Mouse (Mus musculus) mesoderm, embryonic 11.5 days (tissue): Measurements from ENCODE around the gene Krt19.
A peak's percentile ranks its signal among the peaks of the same experiment; 100 is the strongest.

ENCODE experiments used
- DNase-seq: peaks from one replicate; pipeline ENCODE4 v3.0.0-alpha.2; 2012; ENCODE audit warnings: low read depth, low spot score

The Krt19 gene

DNA sequence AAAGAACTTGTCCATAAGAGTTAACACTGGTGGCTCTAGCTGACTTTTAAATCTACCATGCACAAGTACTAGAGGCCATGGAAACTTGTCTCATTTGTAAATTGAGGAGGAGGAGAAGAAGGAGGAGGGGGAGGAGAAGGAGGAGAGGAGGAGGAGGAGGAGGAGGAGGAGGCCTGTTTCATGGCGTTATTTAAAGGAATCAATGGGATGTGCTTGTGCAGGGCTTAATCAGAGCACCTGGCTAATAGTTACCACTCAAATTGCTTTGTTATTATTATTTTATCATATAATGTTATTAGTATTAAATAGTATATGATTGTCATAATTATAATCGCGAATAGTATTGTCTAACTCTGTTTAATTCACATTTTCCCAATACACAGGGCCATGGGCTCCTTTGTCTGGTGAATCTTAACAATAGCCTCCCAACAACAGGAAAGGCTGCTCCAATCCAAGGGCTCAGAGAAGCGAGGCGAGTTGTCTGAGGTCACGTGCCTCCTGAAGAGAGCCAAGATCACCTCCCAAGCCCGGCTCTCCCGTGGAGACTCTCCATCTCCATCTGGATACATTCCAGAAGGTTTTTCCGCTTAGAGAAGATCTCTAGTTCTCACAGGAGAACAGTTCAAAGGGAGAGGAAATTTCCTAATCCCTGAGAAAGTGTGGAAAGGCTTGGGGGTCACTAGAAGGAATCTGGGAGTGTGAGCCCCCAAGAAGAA lies at the start of gene Krt19:
Krt19 (minus strand) TSS at position 51 of the 716 bp plus-strand sequence.
- no peak for DNase-seq

- DNase-seq, result peak; percentile 21
These were observed 44.5 kb upstream of the Krt19 start, which contains the start of gene Krt9 for GRCm38 (mm10) chr11:100192992-100193391. Gene Krt9, minus strand, starts transcription at chr11:100193246.

GRCm38 (mm10) chr11:100191820-100192219 lies 43.4 kb upstream of the Krt19 start:
- no peak for DNase-seq

- no peak for DNase-seq
These were observed 38.3 kb upstream of the Krt19 start for GRCm38 (mm10) chr11:100186736-100187135.

DNA sequence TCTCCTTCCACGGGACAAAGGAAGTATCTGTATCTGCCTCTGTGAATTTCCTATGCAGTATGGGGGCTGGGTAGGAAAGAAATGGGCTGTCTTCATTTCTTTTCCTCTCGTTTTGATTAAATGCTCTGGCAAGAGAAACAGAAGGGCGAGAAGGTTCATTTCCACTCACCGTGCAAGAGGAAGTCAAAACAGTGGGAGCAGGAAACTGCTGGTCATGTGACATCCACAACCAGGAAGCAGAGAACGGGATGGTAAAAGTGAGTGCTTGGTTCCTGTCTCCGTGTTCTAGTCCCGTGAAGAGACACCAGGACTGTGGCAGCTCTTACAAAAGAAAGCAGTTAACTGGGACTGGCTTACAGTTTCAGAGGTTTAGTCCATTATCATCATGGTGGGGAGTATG lies 33.3 kb upstream of the Krt19 start:
- DNase-seq, result no peak

DNA sequence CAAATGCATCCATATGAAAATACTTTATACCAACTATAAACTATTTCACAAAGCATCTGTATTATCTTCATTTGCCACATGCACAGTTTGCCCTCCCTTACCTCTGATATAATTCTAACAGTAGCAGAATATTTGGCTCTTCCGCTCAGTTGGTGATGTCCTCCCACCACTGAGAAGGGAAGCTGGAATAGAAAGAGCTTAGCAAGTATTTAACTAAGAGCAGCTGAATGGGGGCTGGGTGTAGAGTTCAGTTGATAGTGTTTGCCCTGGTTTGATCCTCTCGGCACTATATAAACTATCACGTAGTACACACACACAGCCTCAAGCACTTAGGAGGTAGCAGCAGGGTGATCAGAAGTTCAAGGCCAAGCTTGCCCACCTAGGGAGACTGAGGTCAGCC lies 30.8 kb upstream of the Krt19 start:
- no peak for DNase-seq

- no peak for DNase-seq
These were observed 29.8 kb upstream of the Krt19 start for GRCm38 (mm10) chr11:100178307-100178706.

GRCm38 (mm10) chr11:100176791-100177190 lies 28.3 kb upstream of the Krt19 start:
- no peak for DNase-seq

- DNase-seq, result peak; percentile 86
These were observed 20.6 kb upstream of the Krt19 start for GRCm38 (mm10) chr11:100168765-100169762.

DNA sequence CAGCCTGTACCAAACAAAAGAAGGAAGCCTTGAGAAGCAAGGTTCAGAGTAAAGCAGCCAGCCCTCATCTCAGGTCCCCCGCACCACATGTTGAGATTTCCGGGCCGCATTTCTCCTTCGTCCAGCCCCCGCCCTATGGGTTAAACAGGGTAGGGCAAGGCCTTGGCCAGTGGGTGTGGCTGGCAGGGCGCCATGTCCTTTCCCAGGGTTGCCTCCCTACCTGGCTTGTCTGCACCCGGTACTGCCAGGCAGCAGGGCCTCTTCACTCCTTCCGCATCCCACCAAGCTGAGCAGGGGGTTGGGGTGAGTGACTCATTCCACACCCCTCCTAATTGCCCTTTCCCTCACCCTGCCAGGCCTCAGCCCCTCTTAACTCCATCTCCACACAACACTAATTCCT lies 19.6 kb upstream of the Krt19 start:
- no peak for DNase-seq

GRCm38 (mm10) chr11:100164392-100164791 lies 15.9 kb upstream of the Krt19 start:
- DNase-seq, result no peak

DNA sequence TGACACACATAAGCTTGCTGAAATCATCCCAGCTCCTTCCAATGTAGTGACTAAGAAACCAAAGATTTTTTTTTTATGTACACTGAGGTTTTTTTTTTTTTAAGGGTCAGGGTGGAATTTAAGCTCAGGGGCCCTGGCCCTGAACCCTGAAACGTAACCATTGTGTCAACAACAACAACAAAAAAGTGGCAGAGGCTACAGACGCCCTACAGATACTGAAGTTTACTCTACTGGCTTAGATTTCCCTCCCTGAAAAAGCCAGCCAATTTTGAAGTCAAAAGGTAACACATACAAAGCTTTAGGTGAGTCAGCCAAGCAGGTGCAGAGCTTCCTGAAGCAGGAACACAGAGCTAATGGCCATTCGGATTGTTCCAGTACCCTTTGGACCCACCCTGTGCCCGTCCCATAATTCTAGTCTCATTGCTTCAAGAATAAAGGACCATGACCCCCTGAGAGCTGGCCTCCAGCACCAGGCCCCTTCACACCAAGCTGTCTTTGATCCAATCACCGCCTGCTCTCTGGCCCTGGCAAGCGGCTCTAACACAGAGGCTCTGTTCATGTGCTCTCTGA lies 9.5 kb upstream of the Krt19 start:
- DNase-seq, result no peak

DNA sequence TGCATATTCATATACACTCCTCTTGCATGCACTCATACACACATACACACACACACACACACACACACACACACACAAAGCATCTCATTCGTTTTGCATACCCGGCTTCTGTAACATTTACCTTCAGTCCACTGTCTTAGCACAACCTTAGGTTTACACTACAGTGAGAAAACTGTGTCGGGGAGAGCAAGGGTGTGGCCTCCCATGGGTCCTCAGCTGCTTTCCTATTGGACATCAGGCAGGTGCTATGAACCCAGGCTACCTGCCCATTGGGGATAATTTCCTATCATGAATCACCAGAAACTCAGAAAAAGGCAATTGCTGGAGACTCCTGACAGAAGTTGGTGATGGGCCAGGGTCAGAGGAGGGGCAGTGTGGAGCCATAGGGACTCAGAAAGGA lies 8.9 kb upstream of the Krt19 start:
- no peak for DNase-seq

DNA sequence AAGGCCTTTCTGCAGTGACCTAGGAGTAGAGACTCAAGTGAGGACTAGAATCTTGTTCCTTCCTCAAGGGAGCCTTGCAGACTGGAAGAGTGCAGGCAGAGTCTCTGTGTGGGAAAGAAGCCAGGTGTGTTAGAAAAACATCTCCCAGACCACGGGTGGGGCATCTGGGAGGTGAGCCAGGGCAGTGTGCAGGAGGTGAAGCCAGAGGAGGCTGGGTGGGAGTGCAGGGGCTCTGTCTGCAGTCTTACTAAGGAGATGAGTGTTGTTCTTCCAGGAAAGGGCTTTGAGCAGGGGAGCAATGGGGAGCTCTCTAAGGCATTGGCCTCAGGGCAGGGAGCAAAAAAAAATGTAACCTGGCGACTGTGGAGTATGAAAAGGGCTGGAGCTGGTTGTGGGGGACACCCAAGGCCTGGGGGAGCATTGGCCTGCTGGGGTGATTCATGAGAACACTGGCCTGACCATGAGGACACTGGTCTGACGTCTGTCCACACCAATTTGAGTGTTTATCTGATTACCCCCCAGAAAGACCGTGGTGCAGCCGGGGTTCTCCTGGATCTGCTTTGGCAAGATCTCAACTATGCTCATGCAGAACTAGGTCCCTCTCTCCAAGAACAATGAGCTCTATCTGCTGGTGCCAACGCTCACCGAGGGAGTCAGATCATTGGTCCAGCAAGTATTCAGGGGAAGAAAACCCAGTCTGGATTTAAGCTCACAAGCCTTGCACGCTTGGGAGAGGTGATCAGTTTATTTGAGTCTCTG lies 7.2 kb upstream of the Krt19 start:
- no peak for DNase-seq

GRCm38 (mm10) chr11:100147566-100148353 lies 705 bp downstream of the Krt19 start:
- peak; percentile 23 for DNase-seq

DNA sequence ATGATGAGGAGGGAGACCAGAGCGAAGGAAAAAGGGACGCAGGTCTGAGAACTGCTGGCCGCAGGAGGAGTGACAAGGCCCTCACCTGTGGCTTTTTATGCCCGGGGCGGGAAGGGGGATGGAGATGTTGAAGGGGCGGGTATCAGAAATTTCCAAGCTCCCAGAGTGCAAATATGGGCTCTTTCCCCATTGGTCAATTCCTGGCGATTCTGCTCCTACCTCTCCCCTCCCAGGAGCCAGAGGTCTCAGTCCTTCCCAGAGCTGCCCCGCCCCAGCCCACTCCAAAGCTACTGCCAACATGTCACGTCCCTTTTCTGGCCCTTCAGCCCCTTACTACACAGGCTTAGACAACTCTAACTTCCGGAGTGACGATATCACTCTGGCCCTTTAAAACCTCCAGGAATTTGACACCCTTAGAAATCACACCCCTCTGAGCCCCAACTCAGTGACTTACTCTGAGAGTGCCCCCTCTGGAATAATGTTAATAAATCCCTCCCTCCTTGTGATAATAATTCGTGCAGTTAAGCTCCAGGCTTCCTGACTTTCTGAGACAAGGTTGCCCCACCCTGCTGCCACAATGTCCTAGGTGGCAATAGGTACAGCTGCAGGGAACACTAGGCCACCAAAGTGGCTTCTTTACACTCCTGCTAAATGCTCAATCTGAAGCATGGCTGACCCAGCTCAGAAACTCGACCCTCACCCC lies 2.5 kb downstream of the Krt19 start:
- DNase-seq, result peak; percentile 31

DNA sequence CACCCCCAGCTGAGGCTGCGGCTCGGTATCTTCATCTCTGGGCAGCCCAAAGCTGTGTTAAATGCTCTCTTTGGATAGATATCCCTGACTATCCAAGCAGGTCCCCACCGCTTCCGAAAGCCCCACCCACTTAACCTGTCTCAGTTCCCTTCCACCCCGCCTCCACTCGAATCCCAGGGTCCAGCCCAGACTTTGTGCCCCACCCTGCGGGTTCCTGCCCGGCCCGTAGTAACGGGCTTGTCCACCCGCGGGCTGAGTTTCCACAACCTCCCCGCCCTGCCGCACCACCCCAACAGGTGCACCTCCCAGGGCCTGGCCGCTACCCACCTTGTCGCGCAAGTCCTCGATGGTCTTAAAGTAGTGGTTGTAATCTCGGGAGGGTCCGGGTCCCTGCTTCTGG lies 3.4 kb downstream of the Krt19 start:
- DNase-seq, result no peak

DNA sequence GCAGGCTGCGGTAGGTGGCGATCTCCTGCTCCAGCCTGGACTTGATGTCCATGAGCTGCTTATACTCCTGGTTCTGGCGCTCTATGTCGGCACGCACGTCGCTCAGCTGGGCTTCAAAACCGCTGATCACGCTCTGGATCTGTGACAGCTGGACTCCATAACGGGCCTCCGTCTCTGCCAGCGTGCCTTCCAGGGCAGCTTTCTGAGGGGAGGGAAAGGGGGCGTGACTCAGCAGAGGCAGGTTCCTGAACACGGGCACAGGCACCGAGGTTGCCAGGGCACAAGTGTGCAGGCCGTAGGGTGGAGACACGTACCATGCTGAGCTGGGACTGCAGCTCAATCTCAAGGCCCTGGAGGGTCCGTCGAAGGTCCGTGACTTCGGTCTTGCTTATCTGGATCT lies 7.5 kb downstream of the Krt19 start:
- DNase-seq, result no peak

DNA sequence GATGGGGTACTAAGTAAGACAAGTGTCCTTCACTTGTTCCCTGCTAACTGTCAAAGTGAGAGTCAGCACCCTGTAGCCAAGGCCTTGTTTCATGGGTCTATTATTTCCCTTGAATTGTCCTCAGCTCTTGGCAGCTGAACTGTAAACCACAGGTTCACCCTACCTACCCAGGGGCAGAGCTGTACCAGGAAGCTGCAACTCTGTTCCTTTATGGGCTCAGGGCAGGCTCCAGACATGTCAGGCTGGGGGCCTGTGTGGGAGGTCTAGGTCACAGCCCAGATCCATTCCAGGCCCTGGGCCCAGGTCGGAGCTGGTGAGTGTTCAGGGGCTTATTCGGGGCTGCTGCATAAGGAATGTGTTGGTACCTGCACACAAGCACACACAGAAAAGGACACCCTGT lies 9.1 kb downstream of the Krt19 start:
- DNase-seq, result no peak

DNA sequence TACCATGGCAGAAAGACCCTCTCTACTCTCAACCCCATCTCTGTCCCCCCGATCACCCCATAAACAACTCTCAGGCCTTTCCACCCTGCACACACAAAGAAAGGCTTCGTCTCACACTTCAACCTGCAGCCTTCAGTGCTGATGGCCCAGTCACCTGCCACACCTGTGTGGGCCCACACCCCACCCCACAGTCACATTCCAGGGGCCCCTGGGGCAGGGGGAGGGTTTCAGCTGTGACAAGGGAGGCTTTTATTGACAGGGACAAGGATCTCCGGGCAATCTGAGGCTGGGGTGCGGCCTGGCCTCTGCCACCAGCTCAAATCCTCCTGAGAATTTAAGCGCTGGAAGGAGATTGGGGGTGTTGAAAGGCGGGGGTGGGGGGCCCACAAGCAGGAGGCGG lies 9.7 kb downstream of the Krt19 start:
- no peak for DNase-seq
